Mouse (Mus musculus): ENCODE data around the gene Gm37240.
A peak's percentile ranks its signal among the peaks of the same experiment; 100 is the strongest.

Gm37240 gene

DNA sequence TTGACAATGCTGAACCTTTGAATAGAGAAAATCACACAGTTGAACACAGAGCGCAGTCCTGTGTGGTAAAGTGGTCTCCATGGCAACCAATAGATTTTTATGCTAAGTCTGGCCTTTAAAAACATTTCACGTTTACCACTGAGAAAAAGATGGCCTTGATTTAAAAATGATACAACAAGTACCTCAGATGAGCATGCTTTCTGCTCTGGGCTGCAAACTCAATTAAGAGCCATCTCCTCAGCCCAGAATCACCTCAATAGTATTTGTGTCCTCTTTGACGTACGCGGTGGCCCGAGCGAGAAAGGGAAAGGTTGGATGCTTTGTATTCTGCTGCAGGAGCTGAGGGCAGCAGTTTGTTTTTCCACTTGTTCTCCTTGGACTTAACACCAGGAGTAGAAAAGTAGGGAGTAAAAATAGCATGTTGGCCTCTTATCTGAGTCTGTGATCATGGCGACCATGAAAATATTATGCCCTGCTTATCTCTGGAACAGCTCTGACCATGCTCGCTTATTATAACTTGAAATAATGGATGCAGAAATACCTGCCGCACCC, 548.0 kb downstream of the Gm37240 start:
- DNase-seq (ENCODE audit: low spot score), result peak; percentile 44

DNA sequence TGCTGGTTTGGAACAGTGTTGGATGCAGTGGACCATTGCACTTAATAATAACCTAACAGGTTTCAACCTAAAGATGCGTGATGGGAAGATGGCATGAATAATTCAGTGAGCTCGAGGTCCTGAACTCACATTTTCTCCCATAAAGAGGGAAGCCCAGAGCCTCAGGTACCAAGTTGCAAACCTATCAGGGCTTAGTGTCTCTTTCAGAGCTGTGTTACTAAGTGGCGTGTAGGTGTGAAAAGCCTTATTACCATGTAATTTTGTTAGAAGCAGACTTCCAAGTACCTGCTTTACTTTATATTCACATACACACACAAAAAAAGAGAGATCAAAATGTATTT, 548.6 kb downstream of the Gm37240 start:
- no peak for DNase-seq (ENCODE audit: low spot score)

GRCm38 (mm10) chr3:85337881-85338754, 549.2 kb downstream of the Gm37240 start:
- DNase-seq (ENCODE audit: low spot score), result no peak

DNA sequence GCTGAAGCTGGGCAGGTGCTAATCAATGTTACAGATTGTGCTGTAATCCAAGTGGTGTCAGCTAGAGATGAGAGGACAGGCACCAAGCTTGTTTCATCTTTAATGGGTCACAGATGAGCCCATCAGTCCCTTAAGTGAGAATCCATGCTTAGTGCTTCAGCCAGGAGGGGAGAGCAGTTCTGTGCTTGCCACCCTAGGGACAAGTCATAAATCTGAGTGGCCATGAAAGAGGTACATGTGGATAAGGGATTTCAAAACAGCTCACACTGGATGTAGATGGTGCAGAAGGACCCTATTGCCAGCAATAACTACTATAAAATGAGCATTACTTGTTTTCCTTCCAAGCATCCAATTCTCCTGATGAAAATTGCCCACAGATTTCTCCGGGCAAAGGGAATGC, 551.8 kb downstream of the Gm37240 start:
- no peak for DNase-seq (ENCODE audit: low spot score)

GRCm38 (mm10) chr3:85332276-85332675, 555.0 kb downstream of the Gm37240 start:
- DNase-seq (ENCODE audit: low spot score), result no peak

DNA sequence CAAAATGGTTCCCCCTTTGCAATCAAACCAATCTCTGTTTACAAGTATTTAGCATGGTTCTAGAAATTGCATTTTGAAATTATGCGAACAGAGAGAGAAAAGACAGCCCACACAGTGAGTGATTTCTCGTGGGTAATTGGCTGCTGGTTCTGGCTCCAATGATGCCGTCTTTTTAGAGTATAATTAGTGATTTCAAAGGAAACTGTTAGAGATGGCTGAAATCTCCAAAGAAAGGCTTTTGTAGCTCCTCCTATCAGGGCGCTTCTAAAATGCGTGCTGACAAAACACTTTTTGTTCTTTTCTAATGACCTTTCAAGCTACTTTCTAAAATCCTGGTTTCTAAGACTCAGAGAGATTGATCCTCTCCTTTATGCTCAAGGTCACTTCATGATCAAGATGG, 569.1 kb downstream of the Gm37240 start:
- DNase-seq (ENCODE audit: low spot score), result no peak

- DNase-seq (ENCODE audit: low spot score), result no peak
Measured at GRCm38 (mm10) chr3:85317306-85317705, 570.0 kb downstream of the Gm37240 start.

DNA sequence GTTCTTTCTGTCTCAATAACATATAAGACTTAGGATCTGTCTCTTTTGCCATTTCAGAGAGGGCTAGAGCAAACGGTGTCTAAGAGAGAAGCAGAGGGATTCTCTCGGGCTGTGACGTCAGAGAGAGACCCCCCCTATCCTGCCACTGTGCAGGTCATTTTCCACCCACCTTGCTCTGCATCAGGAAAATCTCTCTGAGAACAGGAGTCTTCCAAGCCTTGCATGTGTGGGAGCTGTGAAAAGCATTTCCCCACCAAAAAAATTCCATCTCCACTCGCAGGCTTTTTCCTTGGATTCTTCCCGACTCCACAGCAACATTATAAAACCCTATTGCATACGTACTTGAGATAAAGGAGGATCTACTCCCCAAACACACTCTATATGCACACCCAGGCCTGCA, 572.4 kb downstream of the Gm37240 start:
- no peak for DNase-seq (ENCODE audit: low spot score)

DNA sequence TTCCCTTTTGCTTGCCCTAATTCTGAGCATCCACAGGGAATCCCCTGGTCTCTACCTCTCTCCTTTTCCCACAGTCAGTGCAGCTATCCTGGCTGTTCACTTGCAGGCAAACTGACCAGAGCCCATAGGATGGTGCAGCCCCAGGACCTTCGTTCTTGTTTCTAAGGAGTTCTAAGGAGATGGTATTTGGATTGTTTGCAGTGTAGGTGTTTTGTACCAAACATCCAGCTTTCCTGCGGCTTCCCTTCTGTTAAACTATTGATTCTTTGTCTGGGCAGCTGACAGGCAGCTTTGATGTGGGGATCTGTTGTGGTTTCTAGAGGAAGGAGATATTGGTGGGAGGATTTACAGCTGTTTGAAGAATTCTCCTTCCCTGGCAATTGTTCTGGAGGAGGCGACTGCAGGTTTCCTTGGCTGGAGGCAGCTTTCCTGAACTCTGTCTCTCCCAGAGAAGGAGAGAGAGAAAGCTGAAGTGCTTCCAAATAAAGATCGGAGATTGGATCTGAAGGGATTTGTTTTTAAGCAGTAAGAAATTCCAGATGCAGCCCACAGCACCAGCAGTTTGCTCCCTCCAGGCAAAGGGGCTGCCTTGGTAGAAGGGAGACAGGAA, 573.6 kb downstream of the Gm37240 start:
- DNase-seq (ENCODE audit: low spot score), result no peak

DNA sequence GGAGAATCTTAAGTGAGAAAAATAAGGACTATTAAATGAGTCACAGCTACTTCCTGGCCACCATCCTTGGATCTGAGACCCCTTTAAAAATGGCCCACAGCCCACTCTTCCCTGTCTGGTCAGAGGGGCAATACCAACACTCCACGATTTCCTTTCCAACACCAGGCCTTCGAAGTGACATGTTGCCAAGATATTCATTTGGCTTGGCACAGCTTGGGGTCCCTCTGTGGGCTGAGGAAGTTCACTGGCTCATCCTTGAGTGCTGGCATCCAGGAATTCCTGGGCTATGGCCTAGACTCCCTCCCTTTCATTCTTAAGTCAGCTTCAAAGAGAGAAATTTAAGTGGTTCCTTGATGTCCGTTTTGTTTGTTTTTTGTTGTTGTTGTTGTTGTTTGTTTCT, 576.1 kb downstream of the Gm37240 start:
- DNase-seq (ENCODE audit: low spot score), result no peak

DNA sequence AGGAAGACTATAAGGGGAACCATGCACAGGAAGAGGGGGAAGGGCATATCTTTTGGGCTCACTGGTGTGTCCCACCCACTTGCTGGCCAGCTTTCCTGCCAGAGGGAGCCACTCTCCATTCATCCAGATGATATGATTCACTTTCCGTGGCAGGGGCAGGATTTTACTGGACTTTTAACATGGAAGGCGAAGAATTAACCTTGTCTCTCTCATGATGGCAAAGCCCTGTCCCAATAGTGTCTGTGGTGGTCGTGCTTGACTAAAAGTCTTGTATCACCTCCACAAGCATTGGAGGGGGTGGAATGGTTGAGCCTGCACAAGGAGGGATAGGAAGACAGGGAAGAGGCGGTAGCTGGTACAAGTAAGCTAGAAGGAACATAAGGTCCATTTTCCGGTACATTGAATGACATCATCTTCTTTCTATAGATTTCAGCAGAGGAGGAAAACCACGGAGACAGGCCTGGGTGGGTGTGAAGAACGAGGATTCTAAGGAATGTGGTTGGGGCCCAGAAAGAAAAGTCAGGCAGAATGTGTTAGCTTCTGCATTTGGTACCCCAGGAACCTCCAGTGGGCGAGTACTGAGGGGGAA, 576.8 kb downstream of the Gm37240 start:
- DNase-seq (ENCODE audit: low spot score), result no peak

DNA sequence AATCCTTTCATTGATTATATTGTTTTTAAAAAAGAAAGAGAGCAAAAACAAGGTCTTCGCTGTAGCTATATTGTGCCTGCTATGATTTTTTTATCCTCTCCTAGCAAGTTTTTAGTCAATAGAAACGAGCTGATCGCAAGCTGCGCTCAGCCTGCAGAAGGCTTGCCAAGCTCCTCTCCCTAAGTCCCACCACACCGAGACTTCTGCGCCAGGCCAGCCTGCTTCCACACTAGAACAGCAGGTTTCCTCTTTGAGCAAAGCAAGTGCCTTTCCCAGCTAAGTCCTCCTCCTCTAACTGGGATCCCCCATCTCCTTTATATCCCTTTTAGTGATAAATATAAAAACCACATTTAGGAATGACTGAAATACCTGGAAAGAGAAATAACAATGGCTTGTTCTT, 578.1 kb downstream of the Gm37240 start:
- DNase-seq (ENCODE audit: low spot score), result no peak

- no peak for DNase-seq (ENCODE audit: low spot score)
Measured at GRCm38 (mm10) chr3:85308706-85309105, 578.6 kb downstream of the Gm37240 start.

GRCm38 (mm10) chr3:85301851-85302250, 585.5 kb downstream of the Gm37240 start:
- no peak for DNase-seq (ENCODE audit: low spot score)

DNA sequence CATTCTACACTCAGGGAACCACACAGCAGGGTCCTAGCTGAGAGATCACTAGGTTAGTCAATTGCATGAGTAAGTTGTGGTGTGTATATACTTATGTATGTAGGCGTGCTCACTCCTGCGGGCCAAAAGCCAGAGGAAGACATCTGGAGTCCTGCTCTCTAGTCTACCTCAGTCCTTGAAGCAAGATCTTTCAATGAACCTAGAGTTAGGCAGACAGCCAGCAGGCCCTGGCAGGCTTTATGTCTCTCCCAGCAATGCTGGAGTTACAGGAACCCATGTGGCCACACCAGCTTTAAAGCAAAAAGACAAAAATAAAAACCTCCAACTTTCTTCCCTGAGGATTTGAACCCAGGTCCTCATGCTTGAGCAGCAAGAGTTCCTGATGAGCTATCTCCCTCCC, 586.0 kb downstream of the Gm37240 start:
- no peak for DNase-seq (ENCODE audit: low spot score)

DNA sequence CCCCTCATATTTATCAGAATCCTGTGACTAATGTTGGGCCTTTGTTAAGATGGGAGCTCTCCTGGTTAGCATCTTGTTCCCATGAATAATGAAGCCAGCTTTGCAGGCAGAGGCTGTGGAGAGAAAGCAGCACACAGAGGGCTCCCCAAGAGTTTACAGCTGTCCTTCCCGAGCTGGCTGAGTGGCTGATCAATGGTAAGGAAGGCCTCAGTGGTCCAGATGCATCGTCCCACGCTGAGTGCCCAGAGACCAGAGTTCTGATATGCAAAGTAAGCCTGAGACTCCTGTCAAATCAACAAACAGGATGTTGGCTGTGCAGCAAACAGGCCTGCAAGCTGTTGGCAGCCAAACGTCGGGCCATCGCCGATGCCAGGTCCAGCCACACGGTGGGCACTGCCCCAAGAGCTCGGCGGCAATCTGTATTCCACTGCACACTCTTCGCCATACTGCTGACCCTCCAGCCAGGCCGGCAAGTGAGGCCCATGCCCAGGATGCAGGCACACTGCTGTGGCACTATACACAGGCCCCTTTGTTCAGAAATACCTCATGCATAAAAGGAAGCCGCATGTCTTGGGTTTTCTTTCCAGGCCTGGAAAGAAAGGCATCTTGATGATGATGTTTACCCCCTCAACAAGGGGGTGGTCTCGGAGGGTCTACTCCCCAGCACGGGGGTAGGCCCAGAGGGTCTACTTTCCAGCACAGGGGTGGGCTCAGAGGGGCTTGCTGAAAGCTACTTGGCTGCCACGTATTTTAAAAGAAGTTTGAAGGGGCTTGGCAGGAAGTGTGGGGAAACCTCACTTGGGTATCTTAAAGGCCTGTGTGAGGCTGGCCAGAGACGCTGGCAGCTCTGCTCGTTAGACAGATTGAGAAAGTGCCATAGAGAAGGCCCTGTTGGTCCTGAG, 587.4 kb downstream of the Gm37240 start:
- DNase-seq (ENCODE audit: low spot score), result no peak

- DNase-seq (ENCODE audit: low spot score), result no peak
Measured at GRCm38 (mm10) chr3:85295229-85295628, 592.1 kb downstream of the Gm37240 start.

DNA sequence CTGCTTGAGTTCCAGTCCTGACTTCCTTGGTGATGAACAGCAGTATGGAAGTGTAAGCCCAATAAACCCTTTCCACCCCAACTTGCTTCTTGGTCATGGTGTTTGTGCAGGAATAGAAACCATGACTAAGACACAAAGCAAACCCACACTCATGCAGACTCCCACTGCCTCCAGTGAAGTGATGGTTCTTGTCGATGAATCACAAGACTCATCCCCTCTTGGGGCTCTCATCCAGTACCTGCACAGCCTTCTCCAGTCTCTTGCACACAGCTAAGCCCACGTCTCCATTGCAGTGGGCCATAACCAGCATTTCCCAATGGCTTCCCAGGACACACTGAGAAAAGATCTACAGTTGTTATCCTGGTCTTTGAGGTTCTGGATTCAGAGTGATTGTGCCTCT, 599.7 kb downstream of the Gm37240 start:
- DNase-seq (ENCODE audit: low spot score), result no peak

DNA sequence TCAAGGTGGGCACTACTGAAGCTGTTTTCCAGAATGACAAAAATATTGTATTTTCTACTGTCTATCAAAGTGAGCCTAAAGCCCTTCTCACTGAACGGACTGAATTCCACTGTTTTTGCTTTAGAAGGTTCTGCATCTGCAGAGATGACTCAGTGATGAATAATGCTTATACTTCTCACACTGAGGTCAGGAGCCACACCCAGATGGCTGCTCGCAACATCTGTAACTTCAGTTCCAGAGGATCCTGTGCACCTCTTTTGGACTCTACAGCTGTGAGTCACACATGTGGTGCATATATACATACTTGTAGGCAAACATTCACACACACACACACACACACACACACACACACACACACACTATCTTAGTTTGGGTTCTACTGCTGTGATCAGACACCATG, 602.8 kb downstream of the Gm37240 start:
- DNase-seq (ENCODE audit: low spot score), result no peak

DNA sequence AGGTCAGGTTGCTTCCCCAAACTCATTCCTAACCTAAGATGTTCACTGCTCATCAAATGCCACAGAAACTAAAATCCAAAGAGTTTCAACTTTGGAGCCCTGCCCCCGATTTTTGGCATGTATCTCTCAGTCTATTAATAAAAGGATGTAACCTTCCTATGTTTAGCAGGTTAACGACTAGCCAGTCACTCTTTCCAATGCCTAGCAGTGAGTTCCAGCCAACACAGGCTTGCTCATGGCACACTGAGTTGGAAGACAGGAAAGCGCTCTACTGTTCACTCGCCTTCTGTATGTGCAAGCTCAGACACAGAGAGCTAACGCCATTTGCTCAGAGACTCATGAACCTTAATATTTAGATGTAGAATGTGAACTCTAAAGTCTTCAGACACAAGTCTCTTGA, 604.5 kb downstream of the Gm37240 start:
- DNase-seq (ENCODE audit: low spot score), result no peak

DNA sequence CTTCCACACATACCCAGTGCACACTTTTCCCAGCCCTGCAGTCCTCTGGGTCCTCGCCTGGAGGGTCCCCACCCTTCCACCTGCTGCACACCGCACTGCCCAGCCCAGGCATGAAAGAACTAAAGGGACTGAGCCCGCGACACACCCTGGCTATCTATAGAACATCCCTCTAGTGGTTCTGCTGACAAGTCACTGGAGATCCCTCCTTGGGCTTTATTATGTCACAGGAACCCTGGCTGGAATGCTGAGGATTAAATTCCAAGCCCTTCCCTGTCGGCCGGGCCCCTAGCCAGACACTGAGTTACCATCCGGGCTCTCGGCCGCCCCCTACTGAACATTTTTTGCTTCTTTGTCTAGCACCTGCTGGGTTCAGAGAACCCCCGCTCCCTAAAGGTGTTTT, 612.2 kb downstream of the Gm37240 start:
- DNase-seq (ENCODE audit: low spot score), result peak; percentile 66

DNA sequence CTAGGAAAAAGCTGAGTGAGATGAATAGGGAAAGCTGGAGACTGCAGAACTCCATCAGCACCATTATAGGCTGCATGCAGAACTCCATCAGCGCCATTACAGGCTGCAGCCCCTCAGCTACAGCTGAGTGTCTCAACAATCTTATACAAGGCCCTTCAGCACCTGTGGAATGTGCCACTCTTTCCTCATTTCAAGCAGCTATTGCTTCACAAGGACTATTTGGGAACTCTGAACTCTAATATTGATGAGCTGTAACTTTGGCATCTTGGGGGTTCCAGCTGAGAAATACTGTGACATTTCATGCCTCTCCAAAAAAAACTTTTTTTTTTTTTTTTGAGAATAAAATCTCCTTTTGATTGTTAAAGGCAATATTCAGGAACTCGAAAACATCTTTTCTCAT, 615.8 kb downstream of the Gm37240 start:
- peak; percentile 22 for DNase-seq (ENCODE audit: low spot score)

Data from lung, postnatal 25 days (tissue).